In the genomic region with DNA sequence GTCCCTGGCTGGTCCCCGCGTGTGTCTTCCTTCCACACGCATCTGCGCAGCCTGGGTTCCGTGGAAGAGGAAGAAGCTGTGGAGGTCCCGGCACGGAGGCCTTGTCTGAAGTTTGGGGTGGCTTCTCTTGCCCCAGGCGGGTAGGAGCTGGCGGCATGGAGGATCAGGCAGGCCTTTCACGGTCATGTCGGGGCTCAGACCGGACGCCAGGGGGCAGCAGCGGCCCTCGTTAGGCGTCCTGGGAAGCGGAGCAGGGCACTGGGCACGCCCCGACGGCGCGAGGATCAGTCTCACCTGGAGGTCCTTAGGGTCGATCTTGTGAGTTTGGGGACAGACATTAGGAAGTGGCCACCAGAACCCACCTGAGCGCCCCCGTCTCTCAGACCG, we compare ENCODE assay signal across 8 mouse cellular contexts.
DNase-seq lines count a peak whose midpoint lies in the region; ATAC-seq lines count a peak whose summit lies in the region.

No protein-coding gene starts in this region.

- peaks cover 67% of the 10 kb centered on the region for H3K27me3 ChIP-seq in hindbrain, embryonic 11.5 days (ENCODE audit: control insufficient read depth, insufficient read depth, low read length)

- no peak overlapping the region for H3K27ac ChIP-seq in hindbrain, embryonic 11.5 days (ENCODE audit: low read depth, low read length)

- peak; percentile 95 for DNase-seq in NIH3T3 (ENCODE audit: low read depth)
- peak; percentile 59 for DNase-seq in cerebellum, adult 9-11 months
- peak; percentile 33 to 86 for DNase-seq in frontal cortex, adult 2 months (ENCODE audit: extremely low spot score in 1 of 2, low spot score in 1 of 2)
- peak; percentile 95 for DNase-seq in hindbrain, embryonic 11.5 days (ENCODE audit: low spot score)
- DNase-seq in layer of hippocampus, postnatal 36 days = peak; percentile 75 to 78
- DNase-seq in lung, postnatal 36 days = peak; percentile 93
- peak; percentile 93 for DNase-seq in retina, embryonic 14.5 days (ENCODE audit: low spot score)
- peak; percentile 99 for DNase-seq in thymus, postnatal 4 days

- no peaks in the 10 kb centered on the region for H3K36me3 ChIP-seq in hindbrain, embryonic 11.5 days (ENCODE audit: control insufficient read depth, insufficient read depth, low read length)

- H3K4me2 ChIP-seq in hindbrain, embryonic 11.5 days (replicated peaks; ENCODE audit: low read depth, low read length) = peak overlapping the region; percentile 98

- no peaks in the 10 kb centered on the region for H3K9me3 ChIP-seq in hindbrain, embryonic 11.5 days (ENCODE audit: control insufficient read depth, low read length)

- ATAC-seq in hindbrain, embryonic 11.5 days (ENCODE audit: low FRiP score) = peak; percentile 81

- WGBS in hindbrain, embryonic 11.5 days = 1% methylated on average over 25 of the region's 26 CpGs

- peak overlapping the region; percentile 4; the same call in 1 of the 2 replicates for H3K9ac ChIP-seq in hindbrain, embryonic 11.5 days (ENCODE audit: low read depth, low read length)

- H3K4me1 ChIP-seq in hindbrain, embryonic 11.5 days (replicated peaks; ENCODE audit: control insufficient read depth, insufficient read depth, low read length) = peaks cover 10% of the 10 kb centered on the region

- peak overlapping the region; percentile 58 for H3K4me3 ChIP-seq in hindbrain, embryonic 11.5 days (ENCODE audit: low read depth, low read length)
